Mouse (Mus musculus) forebrain, embryonic 10.5 days (tissue): Measurements from ENCODE around the gene Iqch. TPM values are rescaled to one million over a fixed set of nuclear protein-coding genes. Genes with fewer than 3 reads are reported as not detected.

Experiments used
- DNase-seq: peaks from one replicate; pipeline ENCODE4 v3.0.0-alpha.2; 2017; ENCODE audit warnings: low spot score; ENCODE audit errors: extremely low spot score
- H3K27ac ChIP-seq: fragments of 300-500 bp; sonication (generic); 2 replicates; pipeline ENCODE4 v1.5.1; 2016; ENCODE audit warnings: mild to moderate bottlenecking
- H3K27me3 ChIP-seq: fragments of 300-500 bp; sonication (generic); 2 replicates; pipeline ENCODE4 v1.6.1; 2016; ENCODE audit warnings: mild to moderate bottlenecking; ENCODE audit not compliant: poor library complexity, severe bottlenecking
- H3K36me3 ChIP-seq: fragments of 300-500 bp; sonication (generic); replicated peaks from 2 replicates; pipeline ENCODE4 v1.6.1; 2016; ENCODE audit warnings: mild to moderate bottlenecking, moderate library complexity
- H3K4me1 ChIP-seq: fragments of 300-500 bp; sonication (generic); 2 replicates; pipeline ENCODE4 v1.6.1; 2016
- H3K4me3 ChIP-seq: fragments of 300-500 bp; sonication (generic); 2 replicates; pipeline ENCODE4 v1.5.1; 2016; ENCODE audit warnings: mild to moderate bottlenecking, moderate library complexity
- H3K9me3 ChIP-seq: fragments of 300-500 bp; sonication (generic); 2 replicates; pipeline ENCODE4 v1.6.1; 2016; ENCODE audit warnings: mild to moderate bottlenecking, moderate library complexity
- WGBS: fragments of 180-500 bp; shearing (Covaris S2); methylation state at CpG from one replicate; pipeline ENCODE4 v1.1.7; 2016; 5-methylcytosine and 5-hydroxymethylcytosine counted together
- polyA plus RNA-seq: library from polyadenylated mRNA; unstranded; fragments of >200 nt; fragmentation: Nextera tagmentation; extraction: Ambion mirVana; gene quantifications from 2 replicates; pipeline ENCODE4 v1.2.1, GENCODE M21; 2016

Gene Iqch
- polyA plus RNA-seq, 1 experiment from 2014 or later = 0.04 TPM

GRCm38 (mm10) chr9:63632924-63633323 lies 30.6 kb upstream of the Iqch start:
- Histone ChIP-seq H3K4me1 (peaks cover 28% of the 10 kb centered on the region), H3K27me3 (no peaks in the 10 kb centered on the region), H3K9me3 (no peaks in the 10 kb centered on the region), H3K4me3 (no peak overlapping the region), H3K27ac (peak overlapping the region; percentile 44; the same call in 1 of the 2 replicates), H3K36me3 (peaks cover 64% of the 10 kb centered on the region)
- 56% methylated on average over 11 of the region's 11 CpGs for WGBS
- DNase-seq = no peak

GRCm38 (mm10) chr9:63632045-63632444 lies 29.8 kb upstream of the Iqch start:
- WGBS = 89% methylated on average over 4 of the region's 4 CpGs
- Histone ChIP-seq H3K36me3 (peaks cover 63% of the 10 kb centered on the region), H3K27ac (no peak overlapping the region), H3K4me1 (peaks cover 28% of the 10 kb centered on the region), H3K4me3 (no peak overlapping the region), H3K27me3 (no peaks in the 10 kb centered on the region), H3K9me3 (no peaks in the 10 kb centered on the region)
- no peak for DNase-seq

GRCm38 (mm10) chr9:63625090-63625756 lies 22.9 kb upstream of the Iqch start:
- Histone ChIP-seq H3K27ac (no peak overlapping the region), H3K27me3 (no peaks in the 10 kb centered on the region), H3K9me3 (no peaks in the 10 kb centered on the region), H3K4me1 (peaks cover 43% of the 10 kb centered on the region), H3K36me3 (peaks cover 63% of the 10 kb centered on the region), H3K4me3 (no peak overlapping the region)
- 91% methylated on average over 9 of the region's 9 CpGs for WGBS
- no peak for DNase-seq

- Histone ChIP-seq H3K4me3 (no peak overlapping the region), H3K27me3 (no peaks in the 10 kb centered on the region), H3K36me3 (peaks cover 62% of the 10 kb centered on the region), H3K27ac (peak overlapping the region; percentile 36), H3K9me3 (no peaks in the 10 kb centered on the region), H3K4me1 (peaks cover 43% of the 10 kb centered on the region)
- 70% methylated on average over 15 of the region's 15 CpGs for WGBS
- DNase-seq = no peak
Observed at GRCm38 (mm10) chr9:63623895-63624569, 21.7 kb upstream of the Iqch start.

GRCm38 (mm10) chr9:63617967-63618366 lies 15.7 kb upstream of the Iqch start:
- no peak overlapping the region for H3K27ac ChIP-seq
- no peaks in the 10 kb centered on the region for H3K9me3 ChIP-seq
- peaks cover 60% of the 10 kb centered on the region for H3K36me3 ChIP-seq
- WGBS = 92% methylated on average over 2 of the region's 2 CpGs
- no peaks in the 10 kb centered on the region for H3K27me3 ChIP-seq
- H3K4me1 ChIP-seq = peaks cover 39% of the 10 kb centered on the region
- DNase-seq = no peak
- no peak overlapping the region for H3K4me3 ChIP-seq

GRCm38 (mm10) chr9:63614018-63614985 lies 12.0 kb upstream of the Iqch start:
- peaks cover 32% of the 10 kb centered on the region for H3K36me3 ChIP-seq
- peaks cover 54% of the 10 kb centered on the region for H3K4me1 ChIP-seq
- no peaks in the 10 kb centered on the region for H3K27me3 ChIP-seq
- 79% methylated on average over 11 of the region's 11 CpGs for WGBS
- H3K4me3 ChIP-seq = no peak overlapping the region
- no peaks in the 10 kb centered on the region for H3K9me3 ChIP-seq
- DNase-seq = no peak
- H3K27ac ChIP-seq = no peak overlapping the region

- Histone ChIP-seq H3K36me3 (peaks cover 25% of the 10 kb centered on the region), H3K27ac (peak overlapping the region; percentile 56), H3K4me1 (peaks cover 62% of the 10 kb centered on the region), H3K9me3 (no peaks in the 10 kb centered on the region), H3K4me3 (no peak overlapping the region), H3K27me3 (no peaks in the 10 kb centered on the region)
- DNase-seq = no peak
- WGBS = 52% methylated on average over 1 of the region's 1 CpGs
Observed at GRCm38 (mm10) chr9:63613569-63613968, 11.3 kb upstream of the Iqch start.

GRCm38 (mm10) chr9:63612565-63613515 lies 10.5 kb upstream of the Iqch start:
- 45% methylated on average over 16 of the region's 16 CpGs for WGBS

GRCm38 (mm10) chr9:63611967-63612366 lies 9.7 kb upstream of the Iqch start:
- peaks cover 9% of the 10 kb centered on the region for H3K36me3 ChIP-seq
- 77% methylated on average over 5 of the region's 5 CpGs for WGBS
- H3K4me3 ChIP-seq = no peak overlapping the region
- H3K4me1 ChIP-seq = peaks cover 74% of the 10 kb centered on the region
- H3K9me3 ChIP-seq = no peaks in the 10 kb centered on the region
- H3K27ac ChIP-seq = 0 out of 2 replicates have a peak overlapping the region, but pooled peaks have one; percentile 2
- DNase-seq = no peak
- no peaks in the 10 kb centered on the region for H3K27me3 ChIP-seq

More at GRCm38 (mm10) chr9:63612565-63613515, 10.5 kb upstream of the Iqch start:
- Histone ChIP-seq H3K9me3 (no peaks in the 10 kb centered on the region), H3K36me3 (peaks cover 18% of the 10 kb centered on the region), H3K4me3 (no peak overlapping the region), H3K27me3 (no peaks in the 10 kb centered on the region), H3K27ac (peak overlapping the region; percentile 56), H3K4me1 (peaks cover 69% of the 10 kb centered on the region)
- peak; percentile 27 for DNase-seq

GRCm38 (mm10) chr9:63610841-63611366 lies 8.6 kb upstream of the Iqch start:
- H3K27me3 ChIP-seq = no peaks in the 10 kb centered on the region
- 0 out of 2 replicates have a peak, but pooled peaks cover 3% of the 10 kb centered on the region for H3K36me3 ChIP-seq
- no peaks in the 10 kb centered on the region for H3K9me3 ChIP-seq
- peak; percentile 29 for DNase-seq
- H3K27ac ChIP-seq = peak overlapping the region; percentile 73
- H3K4me3 ChIP-seq = no peak overlapping the region
- WGBS = 17% methylated on average over 13 of the region's 13 CpGs
- peaks cover 74% of the 10 kb centered on the region for H3K4me1 ChIP-seq

GRCm38 (mm10) chr9:63610231-63610630 lies 7.9 kb upstream of the Iqch start:
- 0 out of 2 replicates have a peak, but pooled peaks cover 3% of the 10 kb centered on the region for H3K36me3 ChIP-seq
- DNase-seq = no peak
- H3K27me3 ChIP-seq = no peaks in the 10 kb centered on the region
- peaks cover 78% of the 10 kb centered on the region for H3K4me1 ChIP-seq
- H3K4me3 ChIP-seq = no peak overlapping the region
- H3K9me3 ChIP-seq = no peaks in the 10 kb centered on the region
- no peak overlapping the region for H3K27ac ChIP-seq
- 91% methylated on average over 6 of the region's 6 CpGs for WGBS
